Mouse (Mus musculus): ENCODE data around the gene Ppp2r3a.

DNA sequence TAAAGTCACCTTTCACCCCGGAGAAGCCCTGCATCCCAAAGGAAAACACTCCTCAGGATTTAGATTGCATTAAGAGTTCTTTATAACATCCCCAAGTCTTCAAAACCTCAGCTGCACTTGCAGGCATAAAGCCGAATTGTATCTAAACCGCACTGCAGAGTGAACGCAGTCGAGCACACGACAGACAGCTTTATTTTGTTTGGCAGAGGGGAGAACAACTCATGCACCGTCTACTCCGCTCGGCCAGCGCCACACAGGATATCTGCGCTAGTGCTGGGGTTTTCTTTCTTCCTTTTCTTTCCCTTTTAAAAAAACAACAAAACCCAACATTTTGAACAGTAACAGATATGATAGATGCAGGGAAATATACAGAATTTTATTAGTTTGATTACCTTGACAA is 146.7 kb downstream of the Ppp2r3a start:
- TF ChIP-seq POLR2A (IDR thresholded peaks at IDR 0.05; ENCODE audit: control insufficient read depth, extremely low read depth, insufficient read depth, low read length, poor library complexity) = no peak
- no peak for TF ChIP-seq CTCF (IDR thresholded peaks at IDR 0.05; ENCODE audit: borderline replicate concordance, control insufficient read depth, extremely low read depth, insufficient read depth, low read length, poor library complexity)

All from thymus, adult 2 months (tissue).